Mouse (Mus musculus): Measurements from ENCODE around the gene Fadd. TPM values are rescaled to one million over a fixed set of nuclear protein-coding genes. Genes with fewer than 3 reads are reported as not detected.

Fadd gene
- total and polyA plus RNA-seq, 2 experiments from 2014 or later: 2.7 to 3.0 TPM

- Histone ChIP-seq H3K9me3 (ENCODE audit: low read length) (no peaks in the 10 kb centered on the region), H3K36me3 (ENCODE audit: insufficient read depth) (peaks cover 20% of the 10 kb centered on the region; the same call in 1 of the 2 replicates), H3K27me3 (ENCODE audit: insufficient read depth, low read length) (no peaks in the 10 kb centered on the region), H3K4me1 (ENCODE audit: insufficient read depth) (peaks cover 12% of the 10 kb centered on the region; the same call in 1 of the 2 replicates), H3K4me3 (ENCODE audit: low read depth, low read length) (no peak overlapping the region), H3K9ac (no peak overlapping the region), H3K27ac (ENCODE audit: low read depth, low read length) (no peak overlapping the region), H3K4me2 (ENCODE audit: low read depth) (no peak overlapping the region)
- no peak for TF ChIP-seq CTCF (IDR thresholded peaks at IDR 0.05; ENCODE audit: low read depth)
- ATAC-seq (no peak), DNase-seq (no peak)
- WGBS: 100% methylated on average over 2 of the region's 2 CpGs
These were observed 32.2 kb downstream of the Fadd start for GRCm38 (mm10) chr7:144549904-144550566.

- WGBS: 82% methylated on average over 3 of the region's 3 CpGs
- no peaks in the 10 kb centered on the region for H3K4me1 ChIP-seq (ENCODE audit: insufficient read depth)
- H3K4me2 ChIP-seq (ENCODE audit: low read depth): no peak overlapping the region
- peaks cover 5% of the 10 kb centered on the region; the same call in 1 of the 2 replicates for H3K36me3 ChIP-seq (ENCODE audit: insufficient read depth)
- ATAC-seq (no peak), DNase-seq (no peak)
- H3K27ac ChIP-seq (ENCODE audit: low read depth, low read length): no peak overlapping the region
- H3K9me3 ChIP-seq (ENCODE audit: low read length): no peaks in the 10 kb centered on the region
- no peak overlapping the region for H3K4me3 ChIP-seq (ENCODE audit: low read depth, low read length)
- no peaks in the 10 kb centered on the region for H3K27me3 ChIP-seq (ENCODE audit: insufficient read depth, low read length)
- H3K9ac ChIP-seq: no peak overlapping the region
- no peak for TF ChIP-seq CTCF (IDR thresholded peaks at IDR 0.05; ENCODE audit: low read depth)
These were observed 37.0 kb downstream of the Fadd start for GRCm38 (mm10) chr7:144545231-144545630.

GRCm38 (mm10) chr7:144541351-144541750 lies 40.9 kb downstream of the Fadd start:
- no peaks in the 10 kb centered on the region for H3K9me3 ChIP-seq (ENCODE audit: low read length)
- ATAC-seq (no peak), DNase-seq (no peak)
- H3K36me3 ChIP-seq (ENCODE audit: insufficient read depth): 0 out of 2 replicates have a peak, but pooled peaks cover 2% of the 10 kb centered on the region
- no peak for TF ChIP-seq CTCF (IDR thresholded peaks at IDR 0.05; ENCODE audit: low read depth)
- no peak overlapping the region for H3K9ac ChIP-seq
- 0 out of 2 replicates have a peak, but pooled peaks cover 4% of the 10 kb centered on the region for H3K4me1 ChIP-seq (ENCODE audit: insufficient read depth)
- WGBS: 92% methylated on average over 5 of the region's 5 CpGs
- H3K4me3 ChIP-seq (ENCODE audit: low read depth, low read length): no peak overlapping the region
- H3K27ac ChIP-seq (ENCODE audit: low read depth, low read length): no peak overlapping the region
- H3K4me2 ChIP-seq (ENCODE audit: low read depth): no peak overlapping the region
- H3K27me3 ChIP-seq (ENCODE audit: insufficient read depth, low read length): no peaks in the 10 kb centered on the region

GRCm38 (mm10) chr7:144539146-144539545 lies 43.1 kb downstream of the Fadd start:
- H3K36me3 ChIP-seq (ENCODE audit: insufficient read depth): 0 out of 2 replicates have a peak, but pooled peaks cover 2% of the 10 kb centered on the region
- WGBS: 67% methylated on average over 2 of the region's 2 CpGs
- ATAC-seq: no peak

GRCm38 (mm10) chr7:144538030-144538644 lies 44.1 kb downstream of the Fadd start:
- H3K4me1 ChIP-seq (ENCODE audit: insufficient read depth): 0 out of 2 replicates have a peak, but pooled peaks cover 4% of the 10 kb centered on the region
- ATAC-seq (peak; percentile 68), DNase-seq (peak; percentile 21)
- H3K27me3 ChIP-seq (ENCODE audit: insufficient read depth, low read length): no peaks in the 10 kb centered on the region
- no peak overlapping the region for H3K4me3 ChIP-seq (ENCODE audit: low read depth, low read length)
- 60% methylated on average over 4 of the region's 4 CpGs for WGBS
- H3K9me3 ChIP-seq (ENCODE audit: low read length): no peaks in the 10 kb centered on the region
- H3K9ac ChIP-seq: no peak overlapping the region
- H3K4me2 ChIP-seq (ENCODE audit: low read depth): no peak overlapping the region
- no peak overlapping the region for H3K27ac ChIP-seq (ENCODE audit: low read depth, low read length)
- no peak for TF ChIP-seq CTCF (IDR thresholded peaks at IDR 0.05; ENCODE audit: low read depth)
- 0 out of 2 replicates have a peak, but pooled peaks cover 2% of the 10 kb centered on the region for H3K36me3 ChIP-seq (ENCODE audit: insufficient read depth)

More at GRCm38 (mm10) chr7:144539146-144539545, 43.1 kb downstream of the Fadd start:
- no peak overlapping the region for H3K27ac ChIP-seq (ENCODE audit: low read depth, low read length)
- H3K9ac ChIP-seq: no peak overlapping the region
- no peak for DNase-seq
- H3K27me3 ChIP-seq (ENCODE audit: insufficient read depth, low read length): no peaks in the 10 kb centered on the region
- no peak for TF ChIP-seq CTCF (IDR thresholded peaks at IDR 0.05; ENCODE audit: low read depth)
- no peaks in the 10 kb centered on the region for H3K9me3 ChIP-seq (ENCODE audit: low read length)
- 0 out of 2 replicates have a peak, but pooled peaks cover 4% of the 10 kb centered on the region for H3K4me1 ChIP-seq (ENCODE audit: insufficient read depth)
- H3K4me2 ChIP-seq (ENCODE audit: low read depth): no peak overlapping the region
- H3K4me3 ChIP-seq (ENCODE audit: low read depth, low read length): no peak overlapping the region

GRCm38 (mm10) chr7:144536367-144536766 lies 45.9 kb downstream of the Fadd start:
- Histone ChIP-seq H3K4me2 (ENCODE audit: low read depth) (no peak overlapping the region), H3K27ac (ENCODE audit: low read depth, low read length) (no peak overlapping the region), H3K4me1 (ENCODE audit: insufficient read depth) (0 out of 2 replicates have a peak, but pooled peaks cover 4% of the 10 kb centered on the region), H3K27me3 (ENCODE audit: insufficient read depth, low read length) (no peaks in the 10 kb centered on the region), H3K36me3 (ENCODE audit: insufficient read depth) (0 out of 2 replicates have a peak, but pooled peaks cover 2% of the 10 kb centered on the region), H3K4me3 (ENCODE audit: low read depth, low read length) (no peak overlapping the region), H3K9me3 (ENCODE audit: low read length) (no peaks in the 10 kb centered on the region), H3K9ac (no peak overlapping the region)
- no peak for ATAC-seq
- WGBS: 86% methylated on average over 3 of the region's 3 CpGs
- DNase-seq: no peak
- TF ChIP-seq CTCF (IDR thresholded peaks at IDR 0.05; ENCODE audit: low read depth): no peak

- Histone ChIP-seq H3K27ac (ENCODE audit: low read depth, low read length) (no peak overlapping the region), H3K36me3 (ENCODE audit: insufficient read depth) (no peaks in the 10 kb centered on the region), H3K27me3 (ENCODE audit: insufficient read depth, low read length) (no peaks in the 10 kb centered on the region), H3K4me2 (ENCODE audit: low read depth) (no peak overlapping the region), H3K9ac (no peak overlapping the region), H3K4me1 (ENCODE audit: insufficient read depth) (0 out of 2 replicates have a peak, but pooled peaks cover 4% of the 10 kb centered on the region), H3K4me3 (ENCODE audit: low read depth, low read length) (no peak overlapping the region), H3K9me3 (ENCODE audit: low read length) (no peaks in the 10 kb centered on the region)
- TF ChIP-seq CTCF (IDR thresholded peaks at IDR 0.05; ENCODE audit: low read depth): no peak
- 80% methylated on average over 3 of the region's 3 CpGs for WGBS
- ATAC-seq (no peak), DNase-seq (no peak)
These were observed 47.5 kb downstream of the Fadd start for GRCm38 (mm10) chr7:144534773-144535172.

Measured in forebrain, postnatal 0 days (tissue).